Mouse (Mus musculus) CD4-positive, CD25-positive, alpha-beta regulatory T cell, adult 2 months (primary cell): ENCODE results near the gene Ccl27a.
A peak's percentile ranks its signal among the peaks of the same experiment; 100 is the strongest.

Source experiments
- DNase-seq: peaks from one replicate; pipeline ENCODE4 v3.0.0-alpha.2; 2012; ENCODE audit warnings: low read depth, low spot score

The Ccl27a gene

GRCm38 (mm10) chr4:41755338-41756305 lies 18.4 kb downstream of the Ccl27a start, which contains the start of gene Sigmar1:
Sigmar1 (minus strand) TSS chr4:41756157.
- peak; percentile 94 for DNase-seq

GRCm38 (mm10) chr4:41754797-41755337 lies 19.2 kb downstream of the Ccl27a start, which contains the start of gene Galt:
Galt (plus strand) TSS chr4:41755228.
- no peak for DNase-seq

- no peak for DNase-seq
Measured at GRCm38 (mm10) chr4:41745021-41745420, 29.0 kb downstream of the Ccl27a start.

GRCm38 (mm10) chr4:41744131-41744530 lies 29.9 kb downstream of the Ccl27a start:
- no peak for DNase-seq

GRCm38 (mm10) chr4:41741158-41741560 lies 32.9 kb downstream of the Ccl27a start:
- DNase-seq = peak; percentile 96

GRCm38 (mm10) chr4:41740380-41741157 lies 33.5 kb downstream of the Ccl27a start:
- peak; percentile 53 for DNase-seq

- no peak for DNase-seq
Measured at GRCm38 (mm10) chr4:41739260-41739659, 34.8 kb downstream of the Ccl27a start.

- DNase-seq = no peak
Measured at GRCm38 (mm10) chr4:41738256-41738603, 35.8 kb downstream of the Ccl27a start.

GRCm38 (mm10) chr4:41737602-41738255 lies 36.3 kb downstream of the Ccl27a start:
- DNase-seq = peak; percentile 90

GRCm38 (mm10) chr4:41731052-41731765 lies 42.8 kb downstream of the Ccl27a start, which contains the start of gene Arid3c:
Arid3c (minus strand) TSS chr4:41731142.
- peak; percentile 45 for DNase-seq

GRCm38 (mm10) chr4:41726826-41727621 lies 47.0 kb downstream of the Ccl27a start:
- DNase-seq = no peak

- peak; percentile 95 for DNase-seq
Measured at GRCm38 (mm10) chr4:41722918-41723351, 51.1 kb downstream of the Ccl27a start, which contains the start of gene Dctn3. Dctn3 (minus strand) TSS chr4:41723170.
